ENCODE assay signal across 8 mouse cellular contexts in the genomic region with DNA sequence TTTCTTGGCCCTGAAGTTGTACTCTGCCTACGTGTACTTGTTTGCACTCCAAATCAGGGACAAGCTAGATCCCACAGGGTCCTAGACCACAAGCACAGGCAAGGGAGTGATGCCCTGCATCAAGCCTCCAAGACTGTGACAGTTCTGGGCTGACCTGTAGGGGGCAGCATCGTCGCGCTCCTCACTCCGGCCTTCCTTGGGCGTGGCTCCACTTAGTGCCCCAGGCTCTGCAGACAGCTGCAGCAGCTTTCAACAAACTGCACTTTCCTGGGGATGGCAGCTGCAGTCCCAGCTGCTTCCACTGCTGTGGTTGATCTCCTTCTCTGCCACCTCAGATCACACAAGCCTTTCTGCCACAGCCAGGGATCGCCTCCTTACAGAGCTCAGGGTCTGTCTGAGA.
DNase-seq lines count a peak whose midpoint lies in the region; ATAC-seq and TF ChIP-seq lines count a peak whose summit lies in the region.

No protein-coding gene starts in this region.

- intact Hi-C loops in heart, postnatal 36 days (cut with DNase I) = loop anchor here (5.0 kb wide), 1 partner anchor 438 kb away; no protein-coding TSS in a partner anchor

- peak; percentile 75 for DNase-seq in ES-E14 (ENCODE audit: low read depth, low spot score)
- DNase-seq in cerebellum, adult 11-12 months = peak; percentile 22
- peak; percentile 75 to 81 for DNase-seq in heart, postnatal 36 days
- DNase-seq in layer of hippocampus, adult 2 months (ENCODE audit: low spot score in 2 of 2) = peak; percentile 69 to 86
- DNase-seq in thymus, adult 18-20 months = peak; percentile 78 to 81

- H3K4me3 ChIP-seq in ES-E14 (ENCODE audit: insufficient read depth in 1 of 2, low read depth in 1 of 2, low read length in 2 of 2, poor library complexity in 1 of 2, severe bottlenecking in 1 of 2) = no peak overlapping the region
- no peak overlapping the region for H3K4me3 ChIP-seq in forebrain, embryonic 16.5 days (replicated peaks; ENCODE audit: low read length)
- no peak overlapping the region for H3K4me3 ChIP-seq in layer of hippocampus, adult 2 months
- H3K4me3 ChIP-seq in lung, embryonic 15.5 days = no peak overlapping the region
- no peak overlapping the region for H3K4me3 ChIP-seq in olfactory bulb, adult 2 months (ENCODE audit: insufficient read depth, low read depth, low read length)

- H3K9me3 ChIP-seq in ES-E14 (ENCODE audit: control insufficient read depth, insufficient read depth, low read depth, low read length) = no peaks in the 10 kb centered on the region
- no peaks in the 10 kb centered on the region for H3K9me3 ChIP-seq in forebrain, embryonic 16.5 days (ENCODE audit: control insufficient read depth, low read length)
- H3K9me3 ChIP-seq in lung, embryonic 15.5 days = no peaks in the 10 kb centered on the region

- peak; percentile 80 for ATAC-seq in forebrain, embryonic 16.5 days
- peak; percentile 67; the same call in 1 of the 2 replicates for ATAC-seq in lung, embryonic 15.5 days (ENCODE audit: borderline replicate concordance, extremely low read depth, low FRiP score, low TSS enrichment)

- WGBS in forebrain, embryonic 16.5 days = 2% methylated on average over 7 of the region's 7 CpGs
- 3% methylated on average over 7 of the region's 7 CpGs for WGBS in lung, embryonic 15.5 days
- 8% methylated on average over 7 of the region's 7 CpGs for WGBS in olfactory bulb, adult 2 months

- no peaks in the 10 kb centered on the region for H3K27me3 ChIP-seq in forebrain, embryonic 16.5 days (replicated peaks; ENCODE audit: control insufficient read depth, insufficient read depth, low read length)
- H3K27me3 ChIP-seq in lung, embryonic 15.5 days = no peaks in the 10 kb centered on the region

- no peaks in the 10 kb centered on the region; a peak in 1 of 4 replicates for H3K4me1 ChIP-seq in ES-E14 (ENCODE audit: control insufficient read depth in 2 of 2, insufficient read depth in 2 of 2, low read length in 2 of 2, poor library complexity in 1 of 2)
- H3K4me1 ChIP-seq in forebrain, embryonic 16.5 days (replicated peaks; ENCODE audit: control insufficient read depth, insufficient read depth, low read length) = peaks cover 6% of the 10 kb centered on the region
- H3K4me1 ChIP-seq in lung, embryonic 15.5 days = peaks cover 3% of the 10 kb centered on the region; the same call in 1 of the 2 replicates
- H3K4me1 ChIP-seq in olfactory bulb, adult 2 months (ENCODE audit: control insufficient read depth, insufficient read depth, low read length) = peaks cover 6% of the 10 kb centered on the region

- peak; percentile 95 for TF ChIP-seq CTCF in layer of hippocampus, adult 2 months (conservative IDR thresholded peaks at IDR 0.05)
- TF ChIP-seq CTCF in olfactory bulb, adult 2 months (IDR thresholded peaks at IDR 0.05; ENCODE audit: insufficient read depth, low read depth, low read length) = peak; percentile 58; the same call in 1 of the 2 replicates

- no peak overlapping the region for H3K27ac ChIP-seq in ES-E14 (ENCODE audit: insufficient read depth, low read depth, low read length, poor library complexity, severe bottlenecking)
- H3K27ac ChIP-seq in forebrain, embryonic 16.5 days (ENCODE audit: low read length) = no peak overlapping the region
- no peak overlapping the region for H3K27ac ChIP-seq in layer of hippocampus, adult 2 months
- H3K27ac ChIP-seq in lung, embryonic 15.5 days = no peak overlapping the region
- no peak overlapping the region for H3K27ac ChIP-seq in olfactory bulb, adult 2 months (ENCODE audit: insufficient read depth, low read depth, low read length)

- no peaks in the 10 kb centered on the region for H3K36me3 ChIP-seq in ES-E14 (ENCODE audit: control insufficient read depth, insufficient read depth, low read length, poor library complexity, severe bottlenecking)
- H3K36me3 ChIP-seq in forebrain, embryonic 16.5 days (ENCODE audit: control insufficient read depth, insufficient read depth) = no peaks in the 10 kb centered on the region
- H3K36me3 ChIP-seq in lung, embryonic 15.5 days = no peaks in the 10 kb centered on the region

- no peak overlapping the region for H3K9ac ChIP-seq in ES-E14 (ENCODE audit: insufficient read depth, low read depth, low read length, poor library complexity, severe bottlenecking)
- H3K9ac ChIP-seq in forebrain, embryonic 16.5 days (replicated peaks; ENCODE audit: low read depth, low read length) = no peak overlapping the region
- no peak overlapping the region for H3K9ac ChIP-seq in lung, embryonic 15.5 days

- no peak overlapping the region; the same call in 1 of the 2 replicates for H3K4me2 ChIP-seq in forebrain, embryonic 16.5 days (ENCODE audit: low read length)
- H3K4me2 ChIP-seq in lung, embryonic 15.5 days = no peak overlapping the region

- no peak for TF ChIP-seq POLR2A in olfactory bulb, adult 2 months (IDR thresholded peaks at IDR 0.05; ENCODE audit: insufficient read depth, low read depth, low read length)

- in situ Hi-C loops in ES-E14 (cut with MboI; ENCODE audit: low sequenced_read_pairs in 2 of 2, unreplicated experiment in 2 of 2) = loop anchor here (25.0 kb wide), 2 partner anchors 448 to 1023 kb away; no protein-coding TSS in a partner anchor

TF ChIP-seq in ES-E14, 5 proteins besides CTCF, POLR2A, EP300 and RAD21:
- TF ChIP-seq ZNF384 (IDR thresholded peaks at IDR 0.05; ENCODE audit: low read depth, low read length) (no peak), CHD2 (IDR thresholded peaks at IDR 0.05; ENCODE audit: low read depth, low read length) (no peak), ZC3H11A (IDR thresholded peaks at IDR 0.05; ENCODE audit: borderline replicate concordance, low read depth, low read length) (peak; percentile 52; the same call in 1 of the 2 replicates)

Comparison
In these comparisons a context has a peak if more than half of its experiments do, and no peak if none do; other contexts are left out.
1. DNase-seq: peak in every context shown above with its lines; median percentile 80 in thymus, adult 18-20 months; 78 in heart, postnatal 36 days; 78 in layer of hippocampus, adult 2 months; 75 in ES-E14; 22 in cerebellum, adult 11-12 months.